Mouse (Mus musculus): ENCODE results near the gene Prss22.

DNA sequence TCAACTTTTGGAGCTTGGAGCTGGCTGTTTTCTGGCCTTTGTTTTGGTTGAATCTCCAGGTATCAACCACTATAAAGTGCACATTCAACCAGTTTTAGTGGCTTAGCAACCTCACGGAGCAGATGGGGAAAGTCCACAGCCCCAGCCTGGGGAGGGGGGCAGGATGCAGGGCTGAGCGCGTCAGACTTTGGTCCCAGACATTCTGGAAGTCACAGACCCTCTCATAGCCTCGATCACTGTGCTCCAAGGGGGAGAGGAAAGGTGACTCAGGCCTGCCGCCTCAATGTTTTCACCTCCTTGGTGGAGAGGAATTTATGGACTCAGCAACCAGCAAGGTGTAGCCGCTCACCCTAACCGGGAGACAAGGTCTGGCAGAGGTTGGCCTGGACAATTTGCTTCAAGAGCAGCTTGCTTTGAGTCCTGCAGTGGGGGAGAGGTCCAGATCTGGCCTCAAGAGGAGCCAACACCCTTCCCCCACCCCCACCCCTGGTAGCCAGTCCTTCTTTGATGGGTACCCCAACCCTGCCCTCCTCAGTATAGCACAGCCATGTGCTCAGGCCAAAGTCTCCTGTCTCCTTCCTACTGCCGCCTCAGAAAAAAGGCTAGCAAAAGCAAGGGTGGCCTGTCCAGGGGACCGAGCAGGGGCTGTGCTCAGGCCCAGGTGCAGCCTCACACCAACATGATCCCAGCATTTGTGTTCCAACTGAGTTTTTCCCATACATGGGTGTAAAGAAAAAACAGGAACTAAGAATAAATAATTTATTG, 4.9 kb downstream of the Prss22 start:
- no peak for TF ChIP-seq CHD2 (IDR thresholded peaks at IDR 0.05; ENCODE audit: low read depth, low read length)
- no peak for TF ChIP-seq ZNF384 (IDR thresholded peaks at IDR 0.05; ENCODE audit: low read depth, low read length)
- TF ChIP-seq ZC3H11A (IDR thresholded peaks at IDR 0.05; ENCODE audit: borderline replicate concordance, low read depth, low read length), result no peak
